Mouse (Mus musculus): ENCODE measurements around the gene Map3k5. TPM values are rescaled to one million over a fixed set of nuclear protein-coding genes. Genes with fewer than 3 reads are reported as not detected.

The Map3k5 gene
- polyA plus RNA-seq (2015; fragmentation: Nextera tagmentation; extraction: Ambion mirVana), result 2.4 and 2.7 TPM in 2 replicates

GRCm38 (mm10) chr10:19934384-19935294 is at the start of gene Map3k5:
Map3k5 (plus strand) TSS chr10:19934472.
- ATAC-seq (ENCODE audit: extremely low read depth, insufficient number of reproducible peaks, low FRiP score, low TSS enrichment), result no peak
- no peaks in the 10 kb centered on the region for H3K9me3 ChIP-seq
- H3K4me1 ChIP-seq, result peaks cover 40% of the 10 kb centered on the region
- H3K4me2 ChIP-seq, result peak within 1 kb of the TSS; percentile 78
- under 1% methylated on average over 80 of the region's 95 CpGs for WGBS
- H3K36me3 ChIP-seq, result no peaks in the 10 kb centered on the region
- H3K9ac ChIP-seq, result peak within 1 kb of the TSS; percentile 94
- peak within 1 kb of the TSS; percentile 88 for H3K4me3 ChIP-seq
- H3K27me3 ChIP-seq (replicated peaks), result peaks cover 10% of the 10 kb centered on the region; the same call in 1 of the 2 replicates
- H3K27ac ChIP-seq (replicated peaks), result peak within 1 kb of the TSS; percentile 94

- peaks cover 29% of the 10 kb centered on the region for H3K36me3 ChIP-seq
- no peaks in the 10 kb centered on the region for H3K9me3 ChIP-seq
- no peaks in the 10 kb centered on the region for H3K4me1 ChIP-seq
- no peak overlapping the region for H3K4me3 ChIP-seq
- no peaks in the 10 kb centered on the region for H3K27me3 ChIP-seq (replicated peaks)
- no peak overlapping the region for H3K27ac ChIP-seq (replicated peaks)
- H3K4me2 ChIP-seq, result no peak overlapping the region
- H3K9ac ChIP-seq, result no peak overlapping the region
- no peak for ATAC-seq (ENCODE audit: extremely low read depth, insufficient number of reproducible peaks, low FRiP score, low TSS enrichment)
- WGBS, result 61% methylated on average over 3 of the region's 3 CpGs
These were observed 48.0 kb upstream of the Map3k5 start for GRCm38 (mm10) chr10:19886249-19886648.

- Histone ChIP-seq H3K9me3 (no peaks in the 10 kb centered on the region), H3K9ac (no peak overlapping the region), H3K27ac (replicated peaks) (no peak overlapping the region), H3K27me3 (replicated peaks) (no peaks in the 10 kb centered on the region), H3K36me3 (peaks cover 22% of the 10 kb centered on the region), H3K4me1 (no peaks in the 10 kb centered on the region), H3K4me3 (no peak overlapping the region), H3K4me2 (no peak overlapping the region)
- no peak for ATAC-seq (ENCODE audit: extremely low read depth, insufficient number of reproducible peaks, low FRiP score, low TSS enrichment)
- 81% methylated on average over 3 of the region's 3 CpGs for WGBS
These were observed 44.4 kb upstream of the Map3k5 start for GRCm38 (mm10) chr10:19889908-19890307.

GRCm38 (mm10) chr10:19891686-19892085 is 42.6 kb upstream of the Map3k5 start:
- Histone ChIP-seq H3K27ac (replicated peaks) (no peak overlapping the region), H3K4me2 (no peak overlapping the region), H3K4me1 (no peaks in the 10 kb centered on the region), H3K9ac (no peak overlapping the region), H3K4me3 (no peak overlapping the region), H3K36me3 (peaks cover 25% of the 10 kb centered on the region), H3K9me3 (no peaks in the 10 kb centered on the region), H3K27me3 (replicated peaks) (no peaks in the 10 kb centered on the region)
- ATAC-seq (ENCODE audit: extremely low read depth, insufficient number of reproducible peaks, low FRiP score, low TSS enrichment), result no peak
- WGBS, result 61% methylated on average over 3 of the region's 3 CpGs

GRCm38 (mm10) chr10:19893146-19893545 is 41.1 kb upstream of the Map3k5 start:
- no peak for ATAC-seq (ENCODE audit: extremely low read depth, insufficient number of reproducible peaks, low FRiP score, low TSS enrichment)
- no peaks in the 10 kb centered on the region for H3K4me1 ChIP-seq
- WGBS, result 66% methylated on average over 6 of the region's 6 CpGs
- no peaks in the 10 kb centered on the region for H3K27me3 ChIP-seq (replicated peaks)
- no peak overlapping the region for H3K4me3 ChIP-seq
- no peaks in the 10 kb centered on the region for H3K9me3 ChIP-seq
- no peak overlapping the region for H3K9ac ChIP-seq
- H3K36me3 ChIP-seq, result peaks cover 27% of the 10 kb centered on the region
- H3K27ac ChIP-seq (replicated peaks), result no peak overlapping the region
- H3K4me2 ChIP-seq, result no peak overlapping the region

- Histone ChIP-seq H3K9me3 (no peaks in the 10 kb centered on the region), H3K36me3 (peaks cover 27% of the 10 kb centered on the region), H3K4me1 (no peaks in the 10 kb centered on the region), H3K27me3 (replicated peaks) (no peaks in the 10 kb centered on the region), H3K27ac (replicated peaks) (no peak overlapping the region), H3K4me2 (no peak overlapping the region), H3K9ac (no peak overlapping the region), H3K4me3 (no peak overlapping the region)
- WGBS, result 17% methylated on average over 4 of the region's 4 CpGs
- ATAC-seq (ENCODE audit: extremely low read depth, insufficient number of reproducible peaks, low FRiP score, low TSS enrichment), result no peak
These were observed 40.3 kb upstream of the Map3k5 start for GRCm38 (mm10) chr10:19893976-19894375.

GRCm38 (mm10) chr10:19900191-19900590 is 34.1 kb upstream of the Map3k5 start:
- Histone ChIP-seq H3K36me3 (peaks cover 30% of the 10 kb centered on the region), H3K27ac (replicated peaks) (no peak overlapping the region), H3K9me3 (no peaks in the 10 kb centered on the region), H3K27me3 (replicated peaks) (no peaks in the 10 kb centered on the region), H3K4me3 (no peak overlapping the region), H3K4me1 (peaks cover 5% of the 10 kb centered on the region; the same call in 1 of the 2 replicates), H3K4me2 (no peak overlapping the region), H3K9ac (no peak overlapping the region)
- WGBS, result 72% methylated on average over 2 of the region's 2 CpGs
- no peak for ATAC-seq (ENCODE audit: extremely low read depth, insufficient number of reproducible peaks, low FRiP score, low TSS enrichment)

- Histone ChIP-seq H3K4me3 (no peak overlapping the region), H3K36me3 (peaks cover 23% of the 10 kb centered on the region), H3K9me3 (no peaks in the 10 kb centered on the region), H3K4me2 (no peak overlapping the region), H3K4me1 (peaks cover 5% of the 10 kb centered on the region; the same call in 1 of the 2 replicates), H3K27me3 (replicated peaks) (no peaks in the 10 kb centered on the region), H3K9ac (no peak overlapping the region), H3K27ac (replicated peaks) (no peak overlapping the region)
- no peak for ATAC-seq (ENCODE audit: extremely low read depth, insufficient number of reproducible peaks, low FRiP score, low TSS enrichment)
- WGBS, result 60% methylated on average over 7 of the region's 7 CpGs
These were observed 32.3 kb upstream of the Map3k5 start for GRCm38 (mm10) chr10:19901992-19902391.

- H3K4me1 ChIP-seq, result peaks cover 5% of the 10 kb centered on the region; the same call in 1 of the 2 replicates
- H3K27me3 ChIP-seq (replicated peaks), result peaks cover 4% of the 10 kb centered on the region; the same call in 1 of the 2 replicates
- no peak overlapping the region for H3K4me3 ChIP-seq
- no peak overlapping the region for H3K9ac ChIP-seq
- WGBS, result 74% methylated on average over 13 of the region's 13 CpGs
- H3K4me2 ChIP-seq, result no peak overlapping the region
- no peak overlapping the region for H3K27ac ChIP-seq (replicated peaks)
- no peaks in the 10 kb centered on the region for H3K9me3 ChIP-seq
- no peak for ATAC-seq (ENCODE audit: extremely low read depth, insufficient number of reproducible peaks, low FRiP score, low TSS enrichment)
- H3K36me3 ChIP-seq, result peaks cover 12% of the 10 kb centered on the region; the same call in 1 of the 2 replicates
These were observed 30.0 kb upstream of the Map3k5 start for GRCm38 (mm10) chr10:19904077-19904820.

GRCm38 (mm10) chr10:19907246-19907804 is 26.9 kb upstream of the Map3k5 start, which contains the start of gene Pex7:
Pex7 (minus strand) TSS chr10:19907689.
- WGBS, result 0% methylated on average over 60 of the region's 60 CpGs
- H3K9me3 ChIP-seq, result no peaks in the 10 kb centered on the region
- peak within 1 kb of the TSS; percentile 96 for H3K27ac ChIP-seq (replicated peaks)
- H3K36me3 ChIP-seq, result 0 out of 2 replicates have a peak, but pooled peaks cover 5% of the 10 kb centered on the region
- peak within 1 kb of the TSS; percentile 48 for H3K4me2 ChIP-seq
- peak within 1 kb of the TSS; percentile 89 for H3K9ac ChIP-seq
- peaks cover 6% of the 10 kb centered on the region; the same call in 1 of the 2 replicates for H3K27me3 ChIP-seq (replicated peaks)
- ATAC-seq (ENCODE audit: extremely low read depth, insufficient number of reproducible peaks, low FRiP score, low TSS enrichment), result peak; percentile 95
- peak within 1 kb of the TSS; percentile 72 for H3K4me3 ChIP-seq
- H3K4me1 ChIP-seq, result no peaks in the 10 kb centered on the region

GRCm38 (mm10) chr10:19908076-19908475 is 26.2 kb upstream of the Map3k5 start:
- no peak overlapping the region for H3K9ac ChIP-seq
- 0 out of 2 replicates have a peak, but pooled peaks cover 5% of the 10 kb centered on the region for H3K36me3 ChIP-seq
- WGBS, result 62% methylated on average over 2 of the region's 2 CpGs
- H3K27ac ChIP-seq (replicated peaks), result no peak overlapping the region
- H3K4me2 ChIP-seq, result peak overlapping the region; percentile 48; the same call in 1 of the 2 replicates
- H3K9me3 ChIP-seq, result no peaks in the 10 kb centered on the region
- H3K4me1 ChIP-seq, result no peaks in the 10 kb centered on the region
- ATAC-seq (ENCODE audit: extremely low read depth, insufficient number of reproducible peaks, low FRiP score, low TSS enrichment), result no peak
- H3K4me3 ChIP-seq, result no peak overlapping the region
- H3K27me3 ChIP-seq (replicated peaks), result peaks cover 6% of the 10 kb centered on the region; the same call in 1 of the 2 replicates

All from heart, embryonic 13.5 days (tissue).